Mouse (Mus musculus) spleen, adult 2 months (tissue): ENCODE data around the gene Rnf111. TPM values are rescaled to one million over a fixed set of nuclear protein-coding genes. Genes with fewer than 3 reads are reported as not detected.
"Not testable (repeated sequence)": the region's sequence is repeated elsewhere in the genome, so short reads cannot be mapped to it uniquely, and the experiment has no call there.

ENCODE experiments used
- DNase-seq, 2 experiments: peaks; one replicate each; pipeline versions ENCODE4 v3.0.0 to v3.0.0-alpha.2; 2012 to 2021; ENCODE audit warnings: low spot score in 2 of 2, low read depth in 1 of 2
- H3K27ac ChIP-seq: fragments of 200-500 bp; 2 replicates; pipeline ENCODE4 v1.5.1; 2012; ENCODE audit warnings: low read length, inconsistent platforms; ENCODE audit not compliant: insufficient read depth
- H3K27me3 ChIP-seq: fragments of 200-500 bp; 2 replicates; pipeline ENCODE4 v1.6.1; 2012; ENCODE audit warnings: mild to moderate bottlenecking, moderate library complexity, low read length, inconsistent platforms; ENCODE audit not compliant: control insufficient read depth, insufficient read depth
- H3K36me3 ChIP-seq: fragments of 200-500 bp; 2 replicates; pipeline ENCODE4 v1.6.1; 2012; ENCODE audit warnings: mild to moderate bottlenecking, low read length, inconsistent platforms; ENCODE audit not compliant: control insufficient read depth, insufficient read depth
- H3K4me1 ChIP-seq: fragments of 200-500 bp; 2 replicates; pipeline ENCODE4 v1.6.1; 2011; ENCODE audit warnings: inconsistent platforms; ENCODE audit not compliant: control insufficient read depth, insufficient read depth, insufficient read length
- H3K4me3 ChIP-seq: fragments of 200-500 bp; 2 replicates; pipeline ENCODE4 v1.5.1; 2011; ENCODE audit warnings: mild to moderate bottlenecking, inconsistent platforms; ENCODE audit not compliant: insufficient read depth, insufficient read length; ENCODE audit errors: extremely low read depth
- CTCF ChIP-seq: fragments of 200-500 bp; IDR thresholded peaks from 2 replicates; pipeline ENCODE4 v1.5.1; 2011; ENCODE audit warnings: mild to moderate bottlenecking, inconsistent platforms; ENCODE audit not compliant: insufficient read depth, insufficient read length, insufficient replicate concordance; ENCODE audit errors: extremely low read depth
- POLR2A ChIP-seq: fragments of 200-500 bp; IDR thresholded peaks from 2 replicates; pipeline ENCODE4 v1.6.1; 2011; ENCODE audit warnings: low read depth, low read length, inconsistent platforms
- WGBS: fragments of 180-500 bp; shearing (Covaris S2); methylation state at CpG from one replicate; pipeline ENCODE4 v1.1.7; 2018; 5-methylcytosine and 5-hydroxymethylcytosine counted together
- polyA plus RNA-seq: library from polyadenylated mRNA; depleted of rRNA; stranded (reverse); fragments of >200 nt; gene quantifications from 2 replicates; pipeline ENCODE4 v1.2.3, GENCODE M21; 2012

Gene Rnf111
- polyA plus RNA-seq, 1 experiment = 58.5 TPM

GRCm38 (mm10) chr9:70483495-70483894 lies 20.0 kb downstream of the Rnf111 start:
- Histone ChIP-seq H3K36me3 (peaks cover 3% of the 10 kb centered on the region; the same call in 1 of the 2 replicates), H3K4me1 (peaks cover 3% of the 10 kb centered on the region; the same call in 1 of the 2 replicates), H3K27me3 (no peaks in the 10 kb centered on the region), H3K27ac (no peak overlapping the region), H3K4me3 (no peak overlapping the region)
- 94% methylated on average over 5 of the region's 5 CpGs for WGBS
- TF ChIP-seq CTCF (no peak), POLR2A (no peak)
- no peak for DNase-seq

- Histone ChIP-seq H3K4me3 (no peak overlapping the region), H3K36me3 (peaks cover 3% of the 10 kb centered on the region; the same call in 1 of the 2 replicates), H3K27me3 (no peaks in the 10 kb centered on the region), H3K4me1 (peaks cover 3% of the 10 kb centered on the region; the same call in 1 of the 2 replicates), H3K27ac (no peak overlapping the region)
- no peak for TF ChIP-seq POLR2A
- no peak for TF ChIP-seq CTCF
- DNase-seq = no peak
Observed at GRCm38 (mm10) chr9:70481872-70482271, 21.7 kb downstream of the Rnf111 start.

- WGBS = 87% methylated on average over 3 of the region's 3 CpGs
- DNase-seq = no peak
Observed at GRCm38 (mm10) chr9:70477229-70477628, 26.3 kb downstream of the Rnf111 start.

GRCm38 (mm10) chr9:70475777-70476270 lies 27.7 kb downstream of the Rnf111 start:
- TF ChIP-seq CTCF (no peak), POLR2A (no peak)
- Histone ChIP-seq H3K36me3 (peaks cover 18% of the 10 kb centered on the region), H3K4me1 (no peaks in the 10 kb centered on the region), H3K4me3 (no peak overlapping the region), H3K27ac (no peak overlapping the region), H3K27me3 (no peaks in the 10 kb centered on the region)
- 87% methylated on average over 9 of the region's 9 CpGs for WGBS
- DNase-seq = no peak

More at GRCm38 (mm10) chr9:70477229-70477628, 26.3 kb downstream of the Rnf111 start:
- H3K27me3 ChIP-seq = no peaks in the 10 kb centered on the region
- H3K36me3 ChIP-seq = peaks cover 16% of the 10 kb centered on the region
- no peak overlapping the region for H3K4me3 ChIP-seq
- H3K27ac ChIP-seq = no peak overlapping the region
- no peak for TF ChIP-seq POLR2A
- no peak for TF ChIP-seq CTCF
- no peaks in the 10 kb centered on the region for H3K4me1 ChIP-seq

GRCm38 (mm10) chr9:70473400-70473799 lies 30.1 kb downstream of the Rnf111 start:
- Histone ChIP-seq H3K36me3 (peaks cover 20% of the 10 kb centered on the region), H3K27me3 (no peaks in the 10 kb centered on the region), H3K27ac (no peak overlapping the region), H3K4me3 (no peak overlapping the region), H3K4me1 (no peaks in the 10 kb centered on the region)
- no peak for TF ChIP-seq POLR2A
- TF ChIP-seq CTCF = no peak
- no peak for DNase-seq
- 97% methylated on average over 1 of the region's 1 CpGs for WGBS

- not testable (repeated sequence) for H3K27ac ChIP-seq, H3K27me3 ChIP-seq, H3K4me3 ChIP-seq, H3K4me1 ChIP-seq, DNase-seq
- H3K36me3 ChIP-seq = peaks cover 20% of the 10 kb centered on the region
- 97% methylated on average over 13 of the region's 13 CpGs for WGBS
Observed at GRCm38 (mm10) chr9:70463091-70463490, 40.4 kb downstream of the Rnf111 start.

- WGBS = 85% methylated on average over 2 of the region's 2 CpGs
- peaks cover 21% of the 10 kb centered on the region for H3K36me3 ChIP-seq
- no peak for DNase-seq
- no peak for TF ChIP-seq POLR2A
- TF ChIP-seq CTCF = no peak
- no peaks in the 10 kb centered on the region for H3K27me3 ChIP-seq
- H3K4me3 ChIP-seq = no peak overlapping the region
- no peak overlapping the region for H3K27ac ChIP-seq
- peaks cover 4% of the 10 kb centered on the region; the same call in 1 of the 2 replicates for H3K4me1 ChIP-seq
Observed at GRCm38 (mm10) chr9:70452371-70452770, 51.2 kb downstream of the Rnf111 start.

- Histone ChIP-seq H3K36me3 (peaks cover 19% of the 10 kb centered on the region), H3K27me3 (no peaks in the 10 kb centered on the region)
Observed at GRCm38 (mm10) chr9:70449072-70449471, 54.5 kb downstream of the Rnf111 start.

More at GRCm38 (mm10) chr9:70449072-70449471, 54.5 kb downstream of the Rnf111 start:
- TF ChIP-seq CTCF (no peak), POLR2A (no peak)
- Histone ChIP-seq H3K4me3 (no peak overlapping the region), H3K27ac (no peak overlapping the region), H3K4me1 (peaks cover 4% of the 10 kb centered on the region; the same call in 1 of the 2 replicates)
- DNase-seq = no peak
- 96% methylated on average over 5 of the region's 5 CpGs for WGBS
